Mouse (Mus musculus) midbrain, embryonic 15.5 days (tissue): ENCODE measurements around the gene Mmp14. TPM values are rescaled to one million over a fixed set of nuclear protein-coding genes. Genes with fewer than 3 reads are reported as not detected.

Source experiments
- ATAC-seq: fragments of 200-750 bp; cut with Nextera tagmentation; replicated peaks from 2 replicates; pipeline ENCODE4 v1.8.0; 2017; ENCODE audit warnings: moderate TSS enrichment
- H3K27ac ChIP-seq: fragments of 300-500 bp; sonication (generic); 2 replicates; pipeline ENCODE4 v1.5.1; 2015; ENCODE audit warnings: mild to moderate bottlenecking, inconsistent platforms
- H3K27me3 ChIP-seq: fragments of 300-500 bp; sonication (generic); replicated peaks from 2 replicates; pipeline ENCODE4 v1.6.1; 2015; ENCODE audit warnings: inconsistent platforms
- H3K36me3 ChIP-seq: fragments of 300-500 bp; sonication (generic); replicated peaks from 2 replicates; pipeline ENCODE4 v1.6.1; 2015; ENCODE audit warnings: inconsistent platforms
- H3K4me1 ChIP-seq: fragments of 300-500 bp; sonication (generic); 2 replicates; pipeline ENCODE4 v1.6.1; 2015; ENCODE audit warnings: inconsistent platforms
- H3K4me2 ChIP-seq: fragments of 300-500 bp; sonication (generic); 2 replicates; pipeline ENCODE4 v1.6.1; 2015; ENCODE audit warnings: inconsistent platforms, mild to moderate bottlenecking, moderate library complexity
- H3K4me3 ChIP-seq: fragments of 300-500 bp; sonication (generic); 2 replicates; pipeline ENCODE4 v1.5.1; 2015; ENCODE audit warnings: mild to moderate bottlenecking, inconsistent platforms
- H3K9ac ChIP-seq: fragments of 300-500 bp; sonication (generic); 2 replicates; pipeline ENCODE4 v1.6.1; 2015; ENCODE audit warnings: mild to moderate bottlenecking, inconsistent platforms
- H3K9me3 ChIP-seq: fragments of 300-500 bp; sonication (generic); 2 replicates; pipeline ENCODE4 v1.6.1; 2016; ENCODE audit warnings: inconsistent platforms
- WGBS: fragments of 180-500 bp; shearing (Covaris S2); methylation state at CpG from one replicate; pipeline ENCODE4 v1.1.7; 2015; ENCODE audit warnings: mixed read lengths; 5-methylcytosine and 5-hydroxymethylcytosine counted together
- polyA plus RNA-seq: library from polyadenylated mRNA; unstranded; fragments of >200 nt; fragmentation: Nextera tagmentation; extraction: Ambion mirVana; gene quantifications from 2 replicates; pipeline ENCODE4 v1.2.1, GENCODE M21; 2015

The Mmp14 gene
- polyA plus RNA-seq, 1 experiment from 2014 or later = 45.4 TPM

DNA sequence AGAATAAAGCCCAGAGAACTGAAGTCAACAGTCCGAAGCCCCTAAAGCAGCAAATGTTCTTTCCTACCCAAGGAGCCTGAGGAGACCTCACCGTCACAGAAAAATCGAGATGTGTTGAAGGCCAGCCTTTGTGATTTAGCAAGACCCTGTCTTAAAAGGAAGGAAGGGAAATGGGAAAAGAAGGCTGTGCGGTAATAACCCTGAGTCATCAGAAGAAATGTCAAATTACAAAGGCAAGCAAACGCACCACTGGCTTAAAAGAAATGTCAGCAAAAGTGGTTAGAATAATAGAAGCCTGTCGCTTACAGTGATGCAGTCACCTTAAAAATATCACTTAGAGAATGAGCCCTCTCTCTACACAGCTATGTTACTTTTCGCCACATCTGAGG, 32.9 kb upstream of the Mmp14 start:
- Histone ChIP-seq H3K27ac (no peak overlapping the region), H3K9me3 (no peaks in the 10 kb centered on the region), H3K4me1 (no peaks in the 10 kb centered on the region), H3K9ac (no peak overlapping the region), H3K4me2 (no peak overlapping the region), H3K27me3 (no peaks in the 10 kb centered on the region), H3K36me3 (no peaks in the 10 kb centered on the region), H3K4me3 (no peak overlapping the region)
- no peak for ATAC-seq
- WGBS = 75% methylated on average over 7 of the region's 7 CpGs

DNA sequence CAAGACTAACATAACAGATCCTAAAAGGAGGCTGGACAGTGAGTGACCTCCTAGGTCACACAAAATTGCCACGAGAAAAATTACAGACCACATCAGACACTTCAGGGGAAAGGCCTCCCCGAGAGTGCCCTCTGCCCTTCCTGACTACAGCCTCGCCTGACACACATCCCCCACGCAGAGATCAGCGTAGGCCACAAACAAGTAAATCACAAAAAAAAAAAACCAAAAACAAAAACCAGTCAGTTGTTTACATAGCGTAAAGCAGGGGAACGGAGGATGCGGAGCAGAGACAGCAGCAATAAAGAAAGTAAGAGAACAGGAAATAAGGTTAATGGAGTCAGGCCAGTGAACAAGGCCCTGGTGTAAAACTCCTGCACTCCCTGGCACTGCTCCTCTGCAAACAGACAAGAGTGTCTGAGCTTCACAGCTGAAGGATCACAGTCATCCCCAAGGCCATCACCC, 32.5 kb upstream of the Mmp14 start:
- H3K27me3 ChIP-seq = no peaks in the 10 kb centered on the region
- 69% methylated on average over 8 of the region's 8 CpGs for WGBS
- no peak overlapping the region for H3K4me3 ChIP-seq
- H3K36me3 ChIP-seq = no peaks in the 10 kb centered on the region
- no peaks in the 10 kb centered on the region for H3K4me1 ChIP-seq
- H3K27ac ChIP-seq = no peak overlapping the region
- no peaks in the 10 kb centered on the region for H3K9me3 ChIP-seq
- no peak overlapping the region for H3K4me2 ChIP-seq
- ATAC-seq = no peak
- no peak overlapping the region for H3K9ac ChIP-seq

DNA sequence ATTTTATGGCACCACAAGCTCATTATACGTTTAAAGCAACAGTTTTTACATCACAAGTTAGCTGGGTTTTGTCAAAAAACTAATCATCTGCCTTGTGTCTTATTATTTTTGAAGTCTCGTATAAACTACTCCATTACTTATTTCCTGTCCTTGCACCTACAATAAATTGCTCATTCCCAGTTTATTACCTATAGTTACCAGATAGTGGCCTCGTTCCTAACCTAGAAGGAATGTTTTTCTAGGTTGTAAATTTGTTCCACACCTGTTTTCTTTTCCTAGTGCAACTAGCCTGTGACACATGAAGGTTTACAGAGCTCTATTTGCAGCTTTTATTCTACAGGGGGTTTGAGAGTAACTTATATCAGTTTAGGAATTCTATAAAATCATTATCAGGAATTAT, 29.7 kb upstream of the Mmp14 start:
- ATAC-seq = no peak
- H3K4me2 ChIP-seq = no peak overlapping the region
- H3K4me3 ChIP-seq = no peak overlapping the region
- 86% methylated on average over 3 of the region's 3 CpGs for WGBS
- no peak overlapping the region for H3K27ac ChIP-seq
- no peaks in the 10 kb centered on the region for H3K9me3 ChIP-seq
- H3K9ac ChIP-seq = no peak overlapping the region
- H3K4me1 ChIP-seq = no peaks in the 10 kb centered on the region
- no peaks in the 10 kb centered on the region for H3K27me3 ChIP-seq
- no peaks in the 10 kb centered on the region for H3K36me3 ChIP-seq

DNA sequence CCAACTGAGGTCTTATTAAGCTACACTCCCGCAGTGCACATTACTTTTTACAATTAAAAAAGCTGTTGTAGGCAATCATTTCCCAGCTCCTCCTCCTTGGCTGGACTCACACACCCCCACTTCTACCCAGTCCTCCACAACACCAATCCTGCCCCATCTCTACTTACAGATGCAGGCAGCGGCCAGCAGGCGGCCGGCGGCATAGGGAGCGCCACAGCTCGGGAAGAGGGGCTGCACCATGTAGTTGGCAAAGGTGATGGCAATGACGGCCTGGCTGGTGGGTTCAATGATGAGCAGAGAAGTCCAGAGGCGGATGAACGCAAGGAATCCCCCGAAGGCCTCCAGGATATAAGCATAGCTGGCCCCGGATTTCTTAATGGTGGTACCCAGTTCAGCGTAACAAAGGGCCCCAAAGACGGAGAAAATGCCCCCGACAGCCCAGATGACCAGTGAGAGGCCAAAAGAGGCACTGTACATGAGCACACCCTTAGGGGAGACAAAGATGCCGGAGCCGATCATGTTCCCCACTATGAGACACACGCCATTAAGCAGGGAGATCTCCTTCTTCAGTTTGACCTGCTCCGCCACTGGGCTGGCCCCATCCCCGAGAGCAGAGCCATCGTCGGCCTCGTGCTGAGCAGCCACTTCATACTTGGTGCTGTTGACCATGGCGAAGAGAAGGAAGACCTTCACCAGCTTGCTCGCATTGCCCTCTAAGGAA, 22.9 kb upstream of the Mmp14 start:
- Histone ChIP-seq H3K27me3 (no peaks in the 10 kb centered on the region), H3K4me1 (peaks cover 9% of the 10 kb centered on the region; the same call in 1 of the 2 replicates), H3K9ac (no peak overlapping the region), H3K4me2 (no peak overlapping the region), H3K36me3 (no peaks in the 10 kb centered on the region), H3K4me3 (no peak overlapping the region), H3K9me3 (no peaks in the 10 kb centered on the region), H3K27ac (no peak overlapping the region)
- no peak for ATAC-seq
- 83% methylated on average over 25 of the region's 25 CpGs for WGBS

DNA sequence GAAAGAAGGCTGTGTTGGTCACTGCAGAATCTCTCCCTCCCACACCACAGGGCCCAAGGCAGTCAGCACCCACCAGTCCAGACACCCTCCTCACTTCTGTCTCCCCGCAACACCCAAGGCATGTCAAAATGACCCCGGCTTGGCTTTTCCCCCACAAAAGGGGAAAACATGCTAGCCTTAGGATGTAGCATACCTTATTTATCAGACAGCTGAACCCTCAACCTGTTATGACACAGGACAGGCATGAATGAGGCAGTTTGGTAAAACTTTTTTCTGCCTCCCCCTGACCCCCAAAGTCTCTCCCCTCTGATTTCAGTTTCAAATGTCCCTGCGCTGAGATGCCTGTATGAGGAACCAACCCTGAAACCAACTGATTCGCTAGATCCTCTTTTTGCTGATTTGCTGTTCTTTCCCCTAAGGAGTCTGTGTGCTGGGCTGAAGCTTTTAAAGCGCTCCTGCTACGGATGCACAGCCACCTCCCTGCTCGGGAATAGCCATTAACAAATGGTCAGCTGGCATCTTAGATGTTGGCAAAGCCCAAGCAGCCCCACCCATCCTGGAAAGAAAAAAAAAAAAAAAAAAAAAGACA, 22.3 kb upstream of the Mmp14 start:
- peaks cover 4% of the 10 kb centered on the region; the same call in 1 of the 2 replicates for H3K27me3 ChIP-seq
- no peak overlapping the region for H3K4me2 ChIP-seq
- H3K4me1 ChIP-seq = peaks cover 14% of the 10 kb centered on the region; the same call in 1 of the 2 replicates
- no peaks in the 10 kb centered on the region for H3K9me3 ChIP-seq
- H3K4me3 ChIP-seq = no peak overlapping the region
- no peak for ATAC-seq
- no peak overlapping the region for H3K9ac ChIP-seq
- 74% methylated on average over 7 of the region's 7 CpGs for WGBS
- H3K36me3 ChIP-seq = no peaks in the 10 kb centered on the region
- no peak overlapping the region for H3K27ac ChIP-seq

DNA sequence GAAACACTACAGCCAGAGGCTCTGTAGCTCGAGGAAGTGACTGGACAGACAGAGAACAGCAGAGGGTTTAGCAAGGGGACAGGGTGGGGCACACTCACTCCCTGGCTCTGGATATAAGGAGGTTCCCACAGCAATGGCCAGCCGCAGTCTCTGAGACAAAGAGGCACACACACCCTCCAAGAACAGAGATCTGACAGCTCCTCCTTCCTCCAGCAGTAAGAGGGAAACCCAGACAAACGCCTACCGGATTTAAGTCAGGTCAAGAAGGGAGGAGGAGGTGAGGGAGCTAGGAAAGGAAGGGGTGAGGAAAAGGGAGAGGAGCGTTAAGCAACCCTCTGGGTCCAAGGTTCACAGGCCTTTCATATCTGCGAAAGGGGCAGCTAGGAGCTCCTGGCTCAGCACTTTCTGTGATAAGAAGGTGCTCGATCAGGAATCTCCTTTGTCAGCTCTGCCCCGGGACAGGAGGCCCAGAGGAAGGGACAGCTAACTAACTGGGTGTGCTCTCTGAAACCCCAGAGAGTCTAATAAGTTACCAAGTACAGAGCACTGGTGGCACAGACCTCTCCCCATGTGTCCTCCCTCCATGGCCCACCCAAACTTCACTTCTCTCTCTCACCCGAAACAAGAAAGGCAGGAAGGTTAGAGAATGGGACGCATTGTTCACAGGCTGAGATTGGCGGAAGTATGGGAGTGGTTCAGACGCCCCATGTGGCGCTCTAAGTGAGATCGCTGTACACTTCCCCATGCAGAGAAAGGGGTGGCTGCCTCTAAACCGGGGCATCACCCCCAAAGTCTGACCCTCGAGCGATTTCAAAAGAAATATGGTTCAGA, 21.2 kb upstream of the Mmp14 start:
- Histone ChIP-seq H3K9me3 (no peaks in the 10 kb centered on the region), H3K4me2 (no peak overlapping the region), H3K9ac (no peak overlapping the region), H3K27me3 (peaks cover 4% of the 10 kb centered on the region; the same call in 1 of the 2 replicates), H3K4me3 (no peak overlapping the region), H3K27ac (0 out of 2 replicates have a peak overlapping the region, but pooled peaks have one; percentile 19), H3K36me3 (no peaks in the 10 kb centered on the region), H3K4me1 (peaks cover 17% of the 10 kb centered on the region; the same call in 1 of the 2 replicates)
- WGBS = 46% methylated on average over 17 of the region's 17 CpGs
- ATAC-seq = no peak

DNA sequence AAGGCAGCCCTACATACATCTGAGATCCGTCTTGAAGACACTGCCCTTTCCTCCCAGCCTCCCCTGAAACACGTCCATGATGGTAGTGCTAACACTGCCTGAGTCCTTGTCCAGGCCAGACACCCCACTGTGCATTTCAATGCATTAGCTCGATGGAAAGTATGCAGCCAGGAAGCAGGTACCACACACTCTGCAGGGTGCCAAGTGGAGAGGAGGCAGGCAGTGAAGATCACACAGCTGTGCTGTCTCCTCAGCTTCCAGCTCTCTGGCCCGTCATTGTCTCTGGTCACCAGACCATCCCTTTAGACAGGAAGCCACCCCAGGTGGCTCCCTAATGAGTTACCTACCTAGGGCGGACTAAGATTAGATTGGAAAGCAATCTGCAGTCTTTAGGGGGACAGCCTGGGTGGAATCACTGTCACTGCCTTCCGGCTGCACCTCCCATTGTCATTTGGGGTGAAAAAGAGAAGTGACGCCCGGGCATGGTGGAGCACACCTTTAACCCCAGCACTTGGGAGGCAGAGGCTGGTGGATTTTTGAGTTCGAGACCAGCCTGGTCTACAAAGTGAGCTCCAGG, 19.3 kb upstream of the Mmp14 start:
- H3K36me3 ChIP-seq = no peaks in the 10 kb centered on the region
- peaks cover 5% of the 10 kb centered on the region; the same call in 1 of the 2 replicates for H3K27me3 ChIP-seq
- no peaks in the 10 kb centered on the region for H3K9me3 ChIP-seq
- no peak overlapping the region for H3K4me3 ChIP-seq
- H3K4me2 ChIP-seq = no peak overlapping the region
- no peak overlapping the region for H3K27ac ChIP-seq
- H3K4me1 ChIP-seq = peaks cover 17% of the 10 kb centered on the region; the same call in 1 of the 2 replicates
- WGBS = 37% methylated on average over 9 of the region's 9 CpGs
- ATAC-seq = no peak
- no peak overlapping the region for H3K9ac ChIP-seq

DNA sequence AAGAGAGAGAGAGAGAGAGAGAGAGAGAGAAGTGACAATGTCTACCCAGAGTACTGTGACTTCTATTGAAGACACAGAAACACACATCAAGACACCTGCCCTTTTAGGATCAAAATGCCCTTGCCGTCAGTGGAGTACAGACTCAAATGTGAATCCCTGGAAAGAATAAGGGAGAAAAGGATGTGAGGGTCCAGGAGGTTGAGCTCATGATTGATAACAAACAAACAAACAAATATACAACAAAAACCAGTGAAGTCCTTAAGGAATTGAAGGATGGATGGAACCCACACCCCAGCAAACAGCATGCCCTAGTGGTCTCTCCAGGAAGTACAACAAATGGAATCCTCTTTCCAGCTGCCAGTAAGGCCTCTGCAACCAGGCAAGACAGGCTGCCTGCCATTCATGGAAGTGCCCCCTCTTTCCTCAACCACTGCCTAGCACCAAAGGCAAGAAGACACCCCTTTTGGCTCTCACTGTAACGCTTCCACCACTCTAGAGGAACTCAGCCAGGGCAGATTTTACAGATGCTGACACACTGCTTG, 18.7 kb upstream of the Mmp14 start:
- ATAC-seq = no peak
- Histone ChIP-seq H3K9ac (no peak overlapping the region), H3K27me3 (peaks cover 11% of the 10 kb centered on the region), H3K4me3 (no peak overlapping the region), H3K27ac (no peak overlapping the region), H3K9me3 (no peaks in the 10 kb centered on the region), H3K4me2 (no peak overlapping the region), H3K36me3 (no peaks in the 10 kb centered on the region), H3K4me1 (peaks cover 17% of the 10 kb centered on the region; the same call in 1 of the 2 replicates)
- 35% methylated on average over 2 of the region's 2 CpGs for WGBS

DNA sequence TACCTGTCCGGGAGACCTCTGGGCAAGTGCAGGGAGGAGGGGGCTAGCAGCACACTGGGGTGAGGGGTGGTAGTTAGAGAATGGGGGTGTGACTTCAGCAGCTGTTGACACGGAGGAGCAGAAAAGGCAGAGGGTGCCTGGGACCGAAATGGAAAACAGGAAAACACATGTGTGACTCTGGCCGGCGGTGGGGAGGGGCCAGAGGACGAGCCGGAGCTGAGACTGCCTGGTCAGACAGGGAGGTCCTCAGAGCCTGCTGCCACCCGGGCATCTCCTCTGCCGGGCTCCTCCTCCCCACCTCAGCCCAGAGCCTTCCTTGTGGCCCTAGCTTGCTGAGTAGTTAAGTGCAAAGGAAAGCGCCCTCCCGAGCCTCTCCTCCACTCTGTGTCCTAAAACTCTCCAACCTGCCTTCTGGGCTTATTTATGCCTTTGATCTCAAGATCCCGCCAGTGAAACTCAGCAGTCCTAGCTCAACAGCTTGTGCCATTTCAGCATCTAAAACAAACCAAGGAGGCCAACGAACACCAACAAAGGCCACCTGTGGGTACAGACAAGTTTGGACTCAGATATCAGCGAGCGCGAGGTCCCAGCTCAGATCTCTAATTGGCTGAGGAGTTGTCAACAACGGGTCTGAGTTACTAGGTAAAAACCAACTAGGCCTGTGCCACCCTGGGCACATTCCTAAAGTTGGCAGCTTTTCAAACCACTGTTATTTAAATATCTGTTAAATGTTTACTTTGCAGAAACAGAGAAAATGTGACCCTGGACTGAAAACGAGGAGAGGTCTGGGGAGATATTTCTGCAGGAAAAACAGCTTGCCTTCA, 17.3 kb upstream of the Mmp14 start:
- Histone ChIP-seq H3K27me3 (peaks cover 12% of the 10 kb centered on the region), H3K4me3 (no peak overlapping the region), H3K36me3 (no peaks in the 10 kb centered on the region), H3K9me3 (no peaks in the 10 kb centered on the region), H3K4me2 (peak overlapping the region; percentile 18; the same call in 1 of the 2 replicates), H3K27ac (no peak overlapping the region), H3K9ac (no peak overlapping the region), H3K4me1 (peaks cover 17% of the 10 kb centered on the region; the same call in 1 of the 2 replicates)
- ATAC-seq = no peak
- 12% methylated on average over 18 of the region's 18 CpGs for WGBS

DNA sequence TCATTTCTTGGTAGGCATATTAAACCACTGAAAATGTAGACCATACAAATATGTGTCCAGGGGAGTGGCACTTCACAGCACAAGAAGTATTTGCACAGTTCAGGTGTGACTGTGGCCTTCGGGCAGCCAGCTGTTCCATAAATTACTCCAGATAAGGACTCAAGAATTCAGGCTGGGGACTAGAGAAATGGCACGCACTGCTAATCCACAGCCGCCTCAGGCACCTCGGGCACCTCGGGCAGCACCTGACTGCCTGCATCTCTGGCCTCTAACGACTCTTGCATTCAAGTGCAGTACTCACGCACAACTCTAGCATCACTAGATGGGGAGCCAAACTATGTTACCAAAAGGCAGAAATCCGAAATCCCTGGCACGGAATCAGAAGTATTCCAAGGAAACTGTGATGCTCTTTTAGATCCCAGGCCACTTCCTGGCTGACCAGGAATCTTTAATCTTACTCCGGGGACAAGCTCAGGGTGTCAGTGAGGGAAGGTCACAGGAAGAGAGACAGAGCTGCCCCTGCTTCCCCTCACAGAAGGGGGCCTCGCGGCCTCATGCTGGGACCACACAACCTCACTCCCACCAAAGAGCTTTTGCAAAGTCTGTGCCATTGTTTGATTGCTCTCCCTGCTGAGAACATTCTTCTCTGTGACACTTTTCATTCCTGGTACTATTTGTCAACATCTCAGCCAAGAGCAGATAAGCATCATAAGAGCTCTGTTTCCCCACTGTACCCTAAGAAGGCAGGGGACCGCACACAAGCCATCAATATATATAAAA, 16.0 kb upstream of the Mmp14 start:
- ATAC-seq = no peak
- Histone ChIP-seq H3K9ac (no peak overlapping the region), H3K4me3 (no peak overlapping the region), H3K27ac (no peak overlapping the region), H3K27me3 (peaks cover 12% of the 10 kb centered on the region), H3K9me3 (no peaks in the 10 kb centered on the region), H3K4me2 (no peak overlapping the region), H3K4me1 (0 out of 2 replicates have a peak, but pooled peaks cover 8% of the 10 kb centered on the region), H3K36me3 (no peaks in the 10 kb centered on the region)
- WGBS = 12% methylated on average over 13 of the region's 13 CpGs
